Mouse (Mus musculus) limb, embryonic 14.5 days (tissue): ENCODE results near the gene Slc12a3. TPM values are rescaled to one million over a fixed set of nuclear protein-coding genes. Genes with fewer than 3 reads are reported as not detected.

ENCODE experiments used
- ATAC-seq: fragments of 200-750 bp; cut with Nextera tagmentation; 2 replicates; pipeline ENCODE4 v1.8.0; 2017; ENCODE audit warnings: low read depth, moderate number of reproducible peaks, moderate TSS enrichment; ENCODE audit not compliant: low FRiP score
- DNase-seq: peaks from one replicate; pipeline ENCODE4 v3.0.0-alpha.2; 2015; ENCODE audit warnings: low spot score
- H3K27ac ChIP-seq: fragments of 300-500 bp; sonication (generic); replicated peaks from 2 replicates; pipeline ENCODE4 v1.5.1; 2014; ENCODE audit warnings: low read depth, mild to moderate bottlenecking, low read length, moderate library complexity, mixed read lengths
- H3K27me3 ChIP-seq: fragments of 300-500 bp; sonication (generic); 2 replicates; pipeline ENCODE4 v1.6.1; 2014; ENCODE audit warnings: low read length, mixed read lengths; ENCODE audit not compliant: control insufficient read depth, insufficient read depth
- H3K36me3 ChIP-seq: fragments of 300-500 bp; sonication (generic); 2 replicates; pipeline ENCODE4 v1.6.1; 2014; ENCODE audit warnings: mild to moderate bottlenecking, low read length, moderate library complexity, mixed read lengths; ENCODE audit not compliant: control insufficient read depth, insufficient read depth
- H3K4me1 ChIP-seq: fragments of 300-500 bp; sonication (generic); 2 replicates; pipeline ENCODE4 v1.6.1; 2014; ENCODE audit warnings: antibody characterized with exemption, low read length, mixed read lengths; ENCODE audit not compliant: control insufficient read depth, insufficient read depth
- H3K4me2 ChIP-seq: fragments of 300-500 bp; sonication (generic); replicated peaks from 2 replicates; pipeline ENCODE4 v1.6.1; 2014; ENCODE audit warnings: low read depth, mild to moderate bottlenecking, low read length, moderate library complexity; ENCODE audit not compliant: severe bottlenecking
- H3K4me3 ChIP-seq: fragments of 300-500 bp; sonication (generic); replicated peaks from 2 replicates; pipeline ENCODE4 v1.5.1; 2014; ENCODE audit warnings: low read length
- H3K9ac ChIP-seq: fragments of 300-500 bp; sonication (generic); 2 replicates; pipeline ENCODE4 v1.6.1; 2014; ENCODE audit warnings: mild to moderate bottlenecking, low read depth, low read length, moderate library complexity; ENCODE audit not compliant: severe bottlenecking
- H3K9me3 ChIP-seq: fragments of 300-500 bp; sonication (generic); 2 replicates; pipeline ENCODE4 v1.6.1; 2016; ENCODE audit warnings: low read length; ENCODE audit not compliant: control insufficient read depth
- POLR2A ChIP-seq: fragments of 200-500 bp; IDR thresholded peaks from 2 replicates; pipeline ENCODE4 v1.8.0; 2012; ENCODE audit warnings: inconsistent platforms, mild to moderate bottlenecking, moderate library complexity, borderline replicate concordance; ENCODE audit not compliant: insufficient read depth, insufficient read length; ENCODE audit errors: extremely low read depth
- WGBS: fragments of 180-500 bp; shearing (Covaris S2); extraction: QIAGEN DNeasy Blood & Tissue Kit; methylation state at CpG from one replicate; pipeline ENCODE4 v1.1.7; 2014; 5-methylcytosine and 5-hydroxymethylcytosine counted together
- polyA plus RNA-seq, 2 experiments: library from polyadenylated mRNA; depleted of rRNA in 1 of 2; stranded (reverse) in 1 of 2; unstranded in 1 of 2; fragments of >200 nt; fragmentation: Nextera tagmentation in 1 of 2; extraction: Ambion mirVana in 1 of 2; gene quantifications; 2 replicates each; pipeline versions ENCODE4 v1.2.1 to v1.2.3; 2012 to 2014

The Slc12a3 gene
- polyA plus RNA-seq, 2 experiments: 0.08 TPM; not detected in 1

GRCm38 (mm10) chr8:94375551-94375991 lies 46.6 kb downstream of the Slc12a3 start:
- no peak for ATAC-seq
- WGBS: 18% methylated on average over 3 of the region's 3 CpGs
- Histone ChIP-seq H3K4me3 (no peak overlapping the region), H3K9ac (no peak overlapping the region), H3K4me1 (peaks cover 4% of the 10 kb centered on the region; the same call in 1 of the 2 replicates), H3K27ac (no peak overlapping the region), H3K27me3 (no peaks in the 10 kb centered on the region), H3K36me3 (no peaks in the 10 kb centered on the region), H3K4me2 (no peak overlapping the region), H3K9me3 (no peaks in the 10 kb centered on the region)
- DNase-seq: no peak
- TF ChIP-seq POLR2A: no peak

GRCm38 (mm10) chr8:94376176-94376575 lies 47.2 kb downstream of the Slc12a3 start:
- no peak for ATAC-seq
- no peak overlapping the region for H3K4me2 ChIP-seq
- H3K9me3 ChIP-seq: no peaks in the 10 kb centered on the region
- H3K4me1 ChIP-seq: peaks cover 4% of the 10 kb centered on the region; the same call in 1 of the 2 replicates
- 77% methylated on average over 3 of the region's 3 CpGs for WGBS
- no peak overlapping the region for H3K4me3 ChIP-seq
- TF ChIP-seq POLR2A: no peak
- no peak overlapping the region for H3K27ac ChIP-seq
- no peaks in the 10 kb centered on the region for H3K36me3 ChIP-seq
- no peaks in the 10 kb centered on the region for H3K27me3 ChIP-seq
- DNase-seq: no peak
- no peak overlapping the region for H3K9ac ChIP-seq

GRCm38 (mm10) chr8:94376580-94376979 lies 47.6 kb downstream of the Slc12a3 start:
- DNase-seq: no peak
- Histone ChIP-seq H3K4me1 (peaks cover 4% of the 10 kb centered on the region; the same call in 1 of the 2 replicates), H3K27ac (no peak overlapping the region), H3K9me3 (no peaks in the 10 kb centered on the region), H3K4me3 (no peak overlapping the region), H3K4me2 (no peak overlapping the region), H3K27me3 (no peaks in the 10 kb centered on the region), H3K9ac (no peak overlapping the region), H3K36me3 (no peaks in the 10 kb centered on the region)
- TF ChIP-seq POLR2A: no peak
- ATAC-seq: no peak
- 93% methylated on average over 2 of the region's 2 CpGs for WGBS

- Histone ChIP-seq H3K9ac (no peak overlapping the region), H3K4me2 (no peak overlapping the region), H3K4me3 (no peak overlapping the region), H3K9me3 (no peaks in the 10 kb centered on the region), H3K4me1 (peaks cover 4% of the 10 kb centered on the region; the same call in 1 of the 2 replicates), H3K36me3 (no peaks in the 10 kb centered on the region), H3K27ac (no peak overlapping the region), H3K27me3 (no peaks in the 10 kb centered on the region)
- TF ChIP-seq POLR2A: no peak
- DNase-seq: no peak
- WGBS: 79% methylated on average over 4 of the region's 4 CpGs
- ATAC-seq: no peak
Measured at GRCm38 (mm10) chr8:94377031-94377430, 48.0 kb downstream of the Slc12a3 start.

- Histone ChIP-seq H3K9ac (no peak overlapping the region), H3K36me3 (no peaks in the 10 kb centered on the region), H3K9me3 (no peaks in the 10 kb centered on the region), H3K27ac (peak overlapping the region; percentile 40; the same call in 1 of the 2 replicates), H3K4me2 (no peak overlapping the region), H3K27me3 (no peaks in the 10 kb centered on the region), H3K4me1 (peaks cover 4% of the 10 kb centered on the region; the same call in 1 of the 2 replicates), H3K4me3 (no peak overlapping the region)
- TF ChIP-seq POLR2A: no peak
- 36% methylated on average over 11 of the region's 11 CpGs for WGBS
- DNase-seq (peak; percentile 67), ATAC-seq (peak; percentile 88)
Measured at GRCm38 (mm10) chr8:94377714-94378205, 48.8 kb downstream of the Slc12a3 start.
